Mouse (Mus musculus): ENCODE results near the gene Ccdc160.

GRCm38 (mm10) chrX:52783898-52784297, 7.1 kb upstream of the Ccdc160 start:
- TF ChIP-seq CTCF (IDR thresholded peaks at IDR 0.05; ENCODE audit: control insufficient read depth, insufficient read depth, insufficient replicate concordance, low read depth, low read length) (no peak), POLR2A (IDR thresholded peaks at IDR 0.05; ENCODE audit: control insufficient read depth, low read depth, low read length) (no peak)
